Mouse (Mus musculus) forebrain, embryonic 14.5 days (tissue): ENCODE results near the gene Ppp1r13b. TPM values are rescaled to one million over a fixed set of nuclear protein-coding genes. Genes with fewer than 3 reads are reported as not detected.

ENCODE experiments used
- ATAC-seq: fragments of 200-750 bp; cut with Nextera tagmentation; 2 replicates; pipeline ENCODE4 v1.8.0; 2017; ENCODE audit warnings: mild to moderate bottlenecking, moderate library complexity
- DNase-seq: peaks from one replicate; pipeline ENCODE4 v3.0.0-alpha.2; 2015; ENCODE audit warnings: low spot score
- H3K27ac ChIP-seq: fragments of 300-500 bp; sonication (generic); 2 replicates; pipeline ENCODE4 v1.5.1; 2014; ENCODE audit warnings: low read depth, mild to moderate bottlenecking, control low read depth, low read length, moderate library complexity
- H3K27me3 ChIP-seq: fragments of 300-500 bp; sonication (generic); replicated peaks from 2 replicates; pipeline ENCODE4 v1.6.1; 2014; ENCODE audit warnings: low read length, control low read depth, mixed read lengths; ENCODE audit not compliant: control insufficient read depth, insufficient read depth
- H3K36me3 ChIP-seq: fragments of 300-500 bp; sonication (generic); 2 replicates; pipeline ENCODE4 v1.6.1; 2014; ENCODE audit warnings: low read length, control low read depth; ENCODE audit not compliant: control insufficient read depth, insufficient read depth
- H3K4me1 ChIP-seq: fragments of 300-500 bp; sonication (generic); 2 replicates; pipeline ENCODE4 v1.6.1; 2014; ENCODE audit warnings: antibody characterized with exemption, low read length, control low read depth; ENCODE audit not compliant: control insufficient read depth, insufficient read depth
- H3K4me2 ChIP-seq: fragments of 300-500 bp; sonication (generic); 2 replicates; pipeline ENCODE4 v1.6.1; 2014; ENCODE audit warnings: mild to moderate bottlenecking, control low read depth, low read length
- H3K4me3 ChIP-seq: fragments of 300-500 bp; sonication (generic); 2 replicates; pipeline ENCODE4 v1.5.1; 2014; ENCODE audit warnings: low read depth, low read length, control low read depth
- H3K9ac ChIP-seq: fragments of 300-500 bp; sonication (generic); 2 replicates; pipeline ENCODE4 v1.6.1; 2014; ENCODE audit warnings: mild to moderate bottlenecking, low read length, control low read depth, moderate library complexity
- H3K9me3 ChIP-seq: fragments of 300-500 bp; sonication (generic); replicated peaks from 2 replicates; pipeline ENCODE4 v1.6.1; 2016; ENCODE audit warnings: low read length, control low read depth, mixed read lengths; ENCODE audit not compliant: control insufficient read depth
- WGBS: fragments of 180-500 bp; shearing (Covaris S2); extraction: QIAGEN DNeasy Blood & Tissue Kit; methylation state at CpG from one replicate; pipeline ENCODE4 v1.1.7; 2014; 5-methylcytosine and 5-hydroxymethylcytosine counted together
- polyA plus RNA-seq: library from polyadenylated mRNA; unstranded; fragments of >200 nt; fragmentation: Nextera tagmentation; extraction: Ambion mirVana; gene quantifications from 2 replicates; pipeline ENCODE4 v1.2.1, GENCODE M21; 2014

The Ppp1r13b gene
- polyA plus RNA-seq, 1 experiment from 2014 or later, result 12.5 TPM

GRCm38 (mm10) chr12:111851745-111852144, 56.2 kb downstream of the Ppp1r13b start:
- H3K9me3 ChIP-seq, result no peaks in the 10 kb centered on the region
- no peak overlapping the region for H3K9ac ChIP-seq
- ATAC-seq (no peak), DNase-seq (peak; percentile 42)
- WGBS, result 73% methylated on average over 5 of the region's 5 CpGs
- H3K4me1 ChIP-seq, result no peaks in the 10 kb centered on the region
- no peaks in the 10 kb centered on the region for H3K36me3 ChIP-seq
- H3K27ac ChIP-seq, result no peak overlapping the region
- no peaks in the 10 kb centered on the region for H3K27me3 ChIP-seq
- H3K4me2 ChIP-seq, result no peak overlapping the region
- H3K4me3 ChIP-seq, result no peak overlapping the region

- H3K9ac ChIP-seq, result no peak overlapping the region
- no peak for DNase-seq
- no peak overlapping the region for H3K27ac ChIP-seq
- H3K4me2 ChIP-seq, result no peak overlapping the region
- WGBS, result 64% methylated on average over 2 of the region's 2 CpGs
- H3K4me1 ChIP-seq, result no peaks in the 10 kb centered on the region
- H3K4me3 ChIP-seq, result no peak overlapping the region
- no peaks in the 10 kb centered on the region for H3K27me3 ChIP-seq
- no peaks in the 10 kb centered on the region for H3K9me3 ChIP-seq
- H3K36me3 ChIP-seq, result no peaks in the 10 kb centered on the region
- no peak for ATAC-seq
Observed at GRCm38 (mm10) chr12:111851235-111851634, 56.7 kb downstream of the Ppp1r13b start.

- Histone ChIP-seq H3K4me1 (no peaks in the 10 kb centered on the region), H3K9ac (no peak overlapping the region), H3K36me3 (no peaks in the 10 kb centered on the region), H3K4me2 (no peak overlapping the region), H3K27ac (no peak overlapping the region), H3K9me3 (no peaks in the 10 kb centered on the region), H3K27me3 (no peaks in the 10 kb centered on the region), H3K4me3 (no peak overlapping the region)
- DNase-seq, result no peak
- 84% methylated on average over 9 of the region's 9 CpGs for WGBS
- no peak for ATAC-seq
Observed at GRCm38 (mm10) chr12:111848300-111848798, 59.6 kb downstream of the Ppp1r13b start.

GRCm38 (mm10) chr12:111846815-111847214, 61.1 kb downstream of the Ppp1r13b start:
- Histone ChIP-seq H3K4me1 (no peaks in the 10 kb centered on the region), H3K27me3 (no peaks in the 10 kb centered on the region), H3K9ac (no peak overlapping the region), H3K9me3 (no peaks in the 10 kb centered on the region), H3K4me3 (no peak overlapping the region), H3K36me3 (no peaks in the 10 kb centered on the region), H3K4me2 (no peak overlapping the region), H3K27ac (no peak overlapping the region)
- ATAC-seq, result no peak
- DNase-seq, result no peak
- WGBS, result 89% methylated on average over 10 of the region's 10 CpGs

- ATAC-seq, result no peak
- H3K9ac ChIP-seq, result no peak overlapping the region
- WGBS, result 88% methylated on average over 4 of the region's 4 CpGs
Observed at GRCm38 (mm10) chr12:111845953-111846352, 62.0 kb downstream of the Ppp1r13b start.

GRCm38 (mm10) chr12:111843470-111843869, 64.4 kb downstream of the Ppp1r13b start:
- no peak overlapping the region for H3K9ac ChIP-seq
- no peak overlapping the region for H3K27ac ChIP-seq
- 65% methylated on average over 2 of the region's 2 CpGs for WGBS
- no peaks in the 10 kb centered on the region for H3K4me1 ChIP-seq
- H3K9me3 ChIP-seq, result no peaks in the 10 kb centered on the region
- no peak overlapping the region for H3K4me2 ChIP-seq
- no peak for ATAC-seq
- no peaks in the 10 kb centered on the region for H3K27me3 ChIP-seq
- peaks cover 8% of the 10 kb centered on the region; the same call in 1 of the 2 replicates for H3K36me3 ChIP-seq
- no peak overlapping the region for H3K4me3 ChIP-seq
- no peak for DNase-seq

More at GRCm38 (mm10) chr12:111845953-111846352, 62.0 kb downstream of the Ppp1r13b start:
- H3K27ac ChIP-seq, result no peak overlapping the region
- no peak overlapping the region for H3K4me3 ChIP-seq
- H3K4me2 ChIP-seq, result no peak overlapping the region
- no peaks in the 10 kb centered on the region for H3K36me3 ChIP-seq
- H3K27me3 ChIP-seq, result no peaks in the 10 kb centered on the region
- no peaks in the 10 kb centered on the region for H3K9me3 ChIP-seq
- DNase-seq, result no peak
- H3K4me1 ChIP-seq, result no peaks in the 10 kb centered on the region

- ATAC-seq, result no peak
- H3K27me3 ChIP-seq, result no peaks in the 10 kb centered on the region
- H3K9me3 ChIP-seq, result no peaks in the 10 kb centered on the region
- 90% methylated on average over 15 of the region's 15 CpGs for WGBS
- H3K4me1 ChIP-seq, result no peaks in the 10 kb centered on the region
- H3K9ac ChIP-seq, result no peak overlapping the region
- H3K4me2 ChIP-seq, result no peak overlapping the region
- H3K4me3 ChIP-seq, result no peak overlapping the region
- no peak overlapping the region for H3K27ac ChIP-seq
- DNase-seq, result no peak
- H3K36me3 ChIP-seq, result peaks cover 11% of the 10 kb centered on the region; the same call in 1 of the 2 replicates
Observed at GRCm38 (mm10) chr12:111842565-111843433, 65.1 kb downstream of the Ppp1r13b start.

- no peaks in the 10 kb centered on the region for H3K4me1 ChIP-seq
- DNase-seq (no peak), ATAC-seq (no peak)
- H3K4me2 ChIP-seq, result no peak overlapping the region
- 87% methylated on average over 10 of the region's 10 CpGs for WGBS
- no peak overlapping the region for H3K27ac ChIP-seq
- H3K9ac ChIP-seq, result no peak overlapping the region
- H3K9me3 ChIP-seq, result no peaks in the 10 kb centered on the region
- H3K36me3 ChIP-seq, result peaks cover 50% of the 10 kb centered on the region
- H3K27me3 ChIP-seq, result no peaks in the 10 kb centered on the region
- H3K4me3 ChIP-seq, result no peak overlapping the region
Observed at GRCm38 (mm10) chr12:111833457-111833856, 74.5 kb downstream of the Ppp1r13b start.

GRCm38 (mm10) chr12:111832643-111833042, 75.3 kb downstream of the Ppp1r13b start:
- Histone ChIP-seq H3K4me1 (no peaks in the 10 kb centered on the region), H3K27ac (no peak overlapping the region), H3K9ac (no peak overlapping the region), H3K4me3 (no peak overlapping the region), H3K27me3 (no peaks in the 10 kb centered on the region), H3K4me2 (no peak overlapping the region), H3K9me3 (no peaks in the 10 kb centered on the region), H3K36me3 (peaks cover 55% of the 10 kb centered on the region)
- DNase-seq, result no peak
- WGBS, result 74% methylated on average over 5 of the region's 5 CpGs
- ATAC-seq, result no peak
